ENCODE assay signal across 22 mouse cellular contexts in genomic region chr19:8691871-8692539, GRCm38 (mm10). TPM values are rescaled to one million over a fixed set of nuclear protein-coding genes. Genes with fewer than 3 reads are reported as not detected.
DNase-seq lines count a peak whose midpoint lies in the region; ATAC-seq and TF ChIP-seq lines count a peak whose summit lies in the region.
"Had no signal": no experiment of that assay in that cellular context is flagged by ENCODE, and none has a peak within 500 bp of the region (broad histone marks: within the 10 kb centered on the region; RNA-seq: fewer than 3 reads in every experiment).

No protein-coding gene starts in this region.

- no peaks in the 10 kb centered on the region for H3K9me3 ChIP-seq in embryonic facial prominence, embryonic 13.5 days
- no peaks in the 10 kb centered on the region for H3K9me3 ChIP-seq in embryonic facial prominence, embryonic 10.5 days
- H3K9me3 ChIP-seq in midbrain, embryonic 16.5 days (replicated peaks; ENCODE audit: control insufficient read depth, low read length, poor library complexity, severe bottlenecking) = no peaks in the 10 kb centered on the region
- H3K9me3 ChIP-seq: hindbrain, embryonic 12.5 days; intestine, embryonic 15.5 days; limb, embryonic 15.5 days; liver, embryonic 15.5 days; neural tube, embryonic 12.5 days had no signal

- no peak for TF ChIP-seq POLR2A in brain, embryonic 14.5 days (IDR thresholded peaks at IDR 0.05; ENCODE audit: borderline replicate concordance, extremely low read depth, insufficient read depth, insufficient read length, poor library complexity, severe bottlenecking)

- no peak for DNase-seq in embryonic facial prominence, embryonic 10.5 days (ENCODE audit: low spot score)
- no peak for DNase-seq in layer of hippocampus, adult 2 months (ENCODE audit: low spot score in 2 of 2)
- DNase-seq in layer of hippocampus, postnatal 14 days (ENCODE audit: low spot score in 2 of 2) = no peak
- DNase-seq in brain, embryonic 14.5 days (ENCODE audit: low read depth) = peak; percentile 47
- DNase-seq in thymus, adult 18-20 months = no peak
- DNase-seq in heart, postnatal 4 days = no peak
- DNase-seq: adrenal gland, postnatal 14 days; cerebellum, adult 18-20 months; cerebellum, postnatal 36 days; lung, postnatal 10 days; spleen, adult 18-20 months; thymus, postnatal 4 days had no signal

- no peak for ATAC-seq in embryonic facial prominence, embryonic 13.5 days (ENCODE audit: insufficient number of reproducible peaks, insufficient read depth, low FRiP score, low TSS enrichment, low read depth)
- peak; percentile 63 for ATAC-seq in midbrain, embryonic 16.5 days
- ATAC-seq: intestine, embryonic 15.5 days had no signal

- peak; percentile 34; the same call in 1 of the 2 replicates for TF ChIP-seq CTCF in layer of hippocampus, adult 2 months (conservative IDR thresholded peaks at IDR 0.05)
- no peak for TF ChIP-seq CTCF in brain, embryonic 14.5 days (IDR thresholded peaks at IDR 0.05; ENCODE audit: borderline replicate concordance, extremely low read depth, insufficient read depth, insufficient read length)

- H3K27ac ChIP-seq in embryonic facial prominence, embryonic 13.5 days = peak overlapping the region; percentile 22; the same call in 1 of the 2 replicates
- no peak overlapping the region for H3K27ac ChIP-seq in embryonic facial prominence, embryonic 10.5 days (replicated peaks)
- H3K27ac ChIP-seq in layer of hippocampus, adult 2 months = peak overlapping the region; percentile 39; the same call in 1 of the 2 replicates
- peak overlapping the region; percentile 43 for H3K27ac ChIP-seq in midbrain, embryonic 16.5 days (ENCODE audit: low read length)
- H3K27ac ChIP-seq: hindbrain, embryonic 12.5 days; intestine, embryonic 15.5 days; limb, embryonic 15.5 days; liver, embryonic 15.5 days; neural tube, embryonic 12.5 days had no signal

- no peak overlapping the region for H3K9ac ChIP-seq in embryonic facial prominence, embryonic 13.5 days
- no peak overlapping the region for H3K9ac ChIP-seq in midbrain, embryonic 16.5 days (ENCODE audit: low read depth, low read length)
- H3K9ac ChIP-seq: hindbrain, embryonic 12.5 days; intestine, embryonic 15.5 days; limb, embryonic 15.5 days; liver, embryonic 15.5 days; neural tube, embryonic 12.5 days had no signal

- H3K36me3 ChIP-seq in embryonic facial prominence, embryonic 13.5 days = no peaks in the 10 kb centered on the region
- no peaks in the 10 kb centered on the region for H3K36me3 ChIP-seq in embryonic facial prominence, embryonic 10.5 days (replicated peaks)
- H3K36me3 ChIP-seq in midbrain, embryonic 16.5 days (ENCODE audit: control insufficient read depth, insufficient read depth, low read length) = no peaks in the 10 kb centered on the region
- H3K36me3 ChIP-seq: hindbrain, embryonic 12.5 days; intestine, embryonic 15.5 days; limb, embryonic 15.5 days; liver, embryonic 15.5 days; neural tube, embryonic 12.5 days had no signal

- no peak overlapping the region for H3K4me3 ChIP-seq in embryonic facial prominence, embryonic 13.5 days
- H3K4me3 ChIP-seq in embryonic facial prominence, embryonic 10.5 days = no peak overlapping the region
- no peak overlapping the region for H3K4me3 ChIP-seq in layer of hippocampus, adult 2 months
- no peak overlapping the region for H3K4me3 ChIP-seq in midbrain, embryonic 16.5 days (ENCODE audit: low read depth, low read length)
- H3K4me3 ChIP-seq: erythroblast, embryonic 14.5 days; hindbrain, embryonic 12.5 days; intestine, embryonic 15.5 days; limb, embryonic 15.5 days; liver, embryonic 15.5 days; neural tube, embryonic 12.5 days had no signal

- no peaks in the 10 kb centered on the region for H3K4me1 ChIP-seq in embryonic facial prominence, embryonic 13.5 days
- no peaks in the 10 kb centered on the region for H3K4me1 ChIP-seq in embryonic facial prominence, embryonic 10.5 days
- peaks cover 4% of the 10 kb centered on the region; the same call in 1 of the 2 replicates for H3K4me1 ChIP-seq in midbrain, embryonic 16.5 days (ENCODE audit: control insufficient read depth, insufficient read depth, low read length)
- H3K4me1 ChIP-seq: hindbrain, embryonic 12.5 days; intestine, embryonic 15.5 days; limb, embryonic 15.5 days; neural tube, embryonic 12.5 days had no signal

- no peaks in the 10 kb centered on the region for H3K27me3 ChIP-seq in embryonic facial prominence, embryonic 13.5 days
- H3K27me3 ChIP-seq in embryonic facial prominence, embryonic 10.5 days (replicated peaks; ENCODE audit: low read depth, poor library complexity, severe bottlenecking) = no peaks in the 10 kb centered on the region
- H3K27me3 ChIP-seq in midbrain, embryonic 16.5 days (ENCODE audit: control insufficient read depth, insufficient read depth, low read depth, low read length) = no peaks in the 10 kb centered on the region
- H3K27me3 ChIP-seq: hindbrain, embryonic 12.5 days; intestine, embryonic 15.5 days; limb, embryonic 15.5 days; liver, embryonic 15.5 days; neural tube, embryonic 12.5 days had no signal

- WGBS in embryonic facial prominence, embryonic 13.5 days = 56% methylated on average over 9 of the region's 9 CpGs
- 72% methylated on average over 9 of the region's 9 CpGs for WGBS in embryonic facial prominence, embryonic 10.5 days
- 30% methylated on average over 9 of the region's 9 CpGs for WGBS in midbrain, embryonic 16.5 days

- no peak overlapping the region for H3K4me2 ChIP-seq in embryonic facial prominence, embryonic 13.5 days
- no peak overlapping the region for H3K4me2 ChIP-seq in midbrain, embryonic 16.5 days (ENCODE audit: low read length)
- H3K4me2 ChIP-seq: hindbrain, embryonic 12.5 days; intestine, embryonic 15.5 days; limb, embryonic 15.5 days; liver, embryonic 15.5 days; neural tube, embryonic 12.5 days had no signal

RNA-seq across cellular contexts. Expression of gene Chrm1, which starts 28.4 kb away (rescaled TPM):
- polyA plus RNA-seq in embryonic facial prominence, embryonic 13.5 days (2015; fragmentation: Nextera tagmentation; extraction: Ambion mirVana) = 0.66 and 1.4 TPM in 2 replicates
- 0.04 and 0.09 TPM in 2 replicates for polyA plus RNA-seq in embryonic facial prominence, embryonic 10.5 days (2016; fragmentation: Nextera tagmentation; extraction: Ambion mirVana)
- 100 to 1,000 TPM; 179 to 190 TPM for total RNA-seq in layer of hippocampus, adult 2 months (2021)
- total RNA-seq in layer of hippocampus, postnatal 14 days (2021) = 100 to 1,000 TPM; 162 to 166 TPM
- polyA plus RNA-seq in brain, embryonic 14.5 days (2012; rRNA removed) = 1.5 and 2.5 TPM in 2 replicates
- polyA plus RNA-seq in midbrain, embryonic 16.5 days (2015; fragmentation: Nextera tagmentation; extraction: Ambion mirVana) = 0.53 and 0.65 TPM in 2 replicates
- total RNA-seq in heart, postnatal 4 days (2021) = not detected
- polyA plus RNA-seq: erythroblast, embryonic 14.5 days; kidney, embryonic 14.5 days had no signal

RNA-seq across cellular contexts. Expression of gene Slc3a2, which starts 31.2 kb away (rescaled TPM):
- 99.9 and 116 TPM in 2 replicates for polyA plus RNA-seq in embryonic facial prominence, embryonic 13.5 days (2015; fragmentation: Nextera tagmentation; extraction: Ambion mirVana)
- polyA plus RNA-seq in embryonic facial prominence, embryonic 10.5 days (2016; fragmentation: Nextera tagmentation; extraction: Ambion mirVana) = 125 and 127 TPM in 2 replicates
- 100 to 1,000 TPM; 149 to 151 TPM for total RNA-seq in layer of hippocampus, adult 2 months (2021)
- 100 to 1,000 TPM; 188 to 200 TPM for total RNA-seq in layer of hippocampus, postnatal 14 days (2021)
- polyA plus RNA-seq in brain, embryonic 14.5 days (2012; rRNA removed) = 147 and 159 TPM in 2 replicates
- polyA plus RNA-seq in midbrain, embryonic 16.5 days (2015; fragmentation: Nextera tagmentation; extraction: Ambion mirVana) = 176 and 182 TPM in 2 replicates
- total RNA-seq in heart, postnatal 4 days (2021) = 10 to 100 TPM; 62.4 to 66.3 TPM

RNA-seq across cellular contexts. Expression of gene Wdr74, which starts 43.6 kb away (rescaled TPM):
- polyA plus RNA-seq in embryonic facial prominence, embryonic 13.5 days (2015; fragmentation: Nextera tagmentation; extraction: Ambion mirVana) = 88.6 and 100 TPM in 2 replicates
- polyA plus RNA-seq in embryonic facial prominence, embryonic 10.5 days (2016; fragmentation: Nextera tagmentation; extraction: Ambion mirVana) = 117 and 127 TPM in 2 replicates
- total RNA-seq in layer of hippocampus, adult 2 months (2021) = 10 to 100 TPM; 47.4 to 55.0 TPM
- total RNA-seq in layer of hippocampus, postnatal 14 days (2021) = 10 to 100 TPM; 39.9 to 47.9 TPM
- polyA plus RNA-seq in brain, embryonic 14.5 days (2012; rRNA removed) = 57.3 and 65.8 TPM in 2 replicates
- 93.1 and 95.9 TPM in 2 replicates for polyA plus RNA-seq in midbrain, embryonic 16.5 days (2015; fragmentation: Nextera tagmentation; extraction: Ambion mirVana)
- 10 to 100 TPM; 30.3 to 31.1 TPM for total RNA-seq in heart, postnatal 4 days (2021)

RNA-seq across cellular contexts. Expression of gene 1700092M07Rik, which starts 48.5 kb away (rescaled TPM):
- polyA plus RNA-seq in embryonic facial prominence, embryonic 13.5 days (2015; fragmentation: Nextera tagmentation; extraction: Ambion mirVana) = 2.2 and 2.7 TPM in 2 replicates
- 3.4 and 3.5 TPM in 2 replicates for polyA plus RNA-seq in embryonic facial prominence, embryonic 10.5 days (2016; fragmentation: Nextera tagmentation; extraction: Ambion mirVana)
- 1 to 10 TPM; 1.5 to 3.4 TPM for total RNA-seq in layer of hippocampus, adult 2 months (2021)
- total RNA-seq in layer of hippocampus, postnatal 14 days (2021) = 1 to 10 TPM; 1.8 to 2.0 TPM
- polyA plus RNA-seq in brain, embryonic 14.5 days (2012; rRNA removed) = 1.9 and 2.4 TPM in 2 replicates
- polyA plus RNA-seq in midbrain, embryonic 16.5 days (2015; fragmentation: Nextera tagmentation; extraction: Ambion mirVana) = 1.2 and 1.8 TPM in 2 replicates
- not detected for total RNA-seq in heart, postnatal 4 days (2021)
- polyA plus RNA-seq: erythroblast, embryonic 14.5 days; large intestine, adult 2 months had no signal

RNA-seq across cellular contexts. Expression of gene Stx5a, which starts 49.2 kb away (rescaled TPM):
- polyA plus RNA-seq in embryonic facial prominence, embryonic 13.5 days (2015; fragmentation: Nextera tagmentation; extraction: Ambion mirVana) = 182 and 184 TPM in 2 replicates
- polyA plus RNA-seq in embryonic facial prominence, embryonic 10.5 days (2016; fragmentation: Nextera tagmentation; extraction: Ambion mirVana) = 97.0 and 108 TPM in 2 replicates
- total RNA-seq in layer of hippocampus, adult 2 months (2021) = 10 to 100 TPM; 69.5 to 78.4 TPM
- total RNA-seq in layer of hippocampus, postnatal 14 days (2021) = 10 to 100 TPM; 64.5 to 71.4 TPM
- 117 TPM in 2 replicates for polyA plus RNA-seq in brain, embryonic 14.5 days (2012; rRNA removed)
- polyA plus RNA-seq in midbrain, embryonic 16.5 days (2015; fragmentation: Nextera tagmentation; extraction: Ambion mirVana) = 122 and 123 TPM in 2 replicates
- total RNA-seq in heart, postnatal 4 days (2021) = 10 to 100 TPM; 43.4 to 48.5 TPM
